Mouse (Mus musculus) adrenal gland, postnatal 10 days (tissue): ENCODE results near the gene B3gnt7. TPM values are rescaled to one million over a fixed set of nuclear protein-coding genes. Genes with fewer than 3 reads are reported as not detected.
A peak's percentile ranks its signal among the peaks of the same experiment; 100 is the strongest.

Source experiments
- DNase-seq: peaks from one replicate; pipeline ENCODE4 v3.0.0; 2021; ENCODE audit warnings: mixed read lengths
- microRNA-seq: library from miRNA; unstranded; fragments of <30 nt; microRNA quantifications from one replicate; pipeline ENCODE4 v1.2.0, GENCODE M21; 2021
- total RNA-seq, 2 experiments: library from RNA; stranded (reverse); gene quantifications; 2 replicates each; pipeline ENCODE4 v1.2.3; 2021

Gene B3gnt7
- total RNA-seq, 2 experiments from 2014 or later, result 0.36 to 0.55 TPM

GRCm38 (mm10) chr1:86343969-86344861 is 41.6 kb downstream of the B3gnt7 start:
- DNase-seq, result no peak

- no peak for DNase-seq
Measured at GRCm38 (mm10) chr1:86345069-86345468, 42.4 kb downstream of the B3gnt7 start.

- DNase-seq, result no peak
Measured at GRCm38 (mm10) chr1:86345956-86346355, 43.3 kb downstream of the B3gnt7 start.

- no peak for DNase-seq
Measured at GRCm38 (mm10) chr1:86346851-86347715, 44.5 kb downstream of the B3gnt7 start.

GRCm38 (mm10) chr1:86347716-86348045 is 45.0 kb downstream of the B3gnt7 start:
- no peak for DNase-seq

GRCm38 (mm10) chr1:86348083-86348482 is 45.5 kb downstream of the B3gnt7 start:
- DNase-seq, result no peak

- no peak for DNase-seq
Measured at GRCm38 (mm10) chr1:86348801-86349200, 46.2 kb downstream of the B3gnt7 start.

- DNase-seq, result no peak
Measured at GRCm38 (mm10) chr1:86349201-86349600, 46.6 kb downstream of the B3gnt7 start.

GRCm38 (mm10) chr1:86349696-86350095 is 47.1 kb downstream of the B3gnt7 start:
- DNase-seq, result peak; percentile 30

- DNase-seq, result no peak
Measured at GRCm38 (mm10) chr1:86350576-86350975, 47.9 kb downstream of the B3gnt7 start.

- DNase-seq, result peak; percentile 37
Measured at GRCm38 (mm10) chr1:86354186-86354585, 51.6 kb downstream of the B3gnt7 start.

Small RNAs within 50 kb of the gene (microRNA-seq; reads per million reads assigned to microRNA genes)
- 634 reads per million, percentile 67 among the genes with 10 or more reads in this experiment for gene mmu-mir-3535

Other genes starting within 250 kb of the B3gnt7 start
- gene Psmd1, start 238.4 kb upstream of the B3gnt7 start, total RNA-seq, result 100 to 1,000 TPM in 1 of 2 experiments, 10 to 100 TPM in 1; 95.2 to 101 TPM
- gene Htr2b, start 190.9 kb upstream of the B3gnt7 start, total RNA-seq, result under 1 TPM; 0.21 to 0.27 TPM
- 1 to 10 TPM; 1.3 to 2.7 TPM for gene Gm21972, start 169.2 kb upstream of the B3gnt7 start, total RNA-seq
- gene Armc9, start 148.1 kb upstream of the B3gnt7 start, total RNA-seq, result 10 to 100 TPM in 1 of 2 experiments, 1 to 10 TPM in 1; 7.9 to 10.9 TPM
- gene Ncl, start 56.6 kb downstream of the B3gnt7 start, total RNA-seq, result 100 to 1,000 TPM; 242 to 251 TPM
- gene Nmur1, start 123.4 kb downstream of the B3gnt7 start, total RNA-seq, result not detected
- not detected for gene Tex44, start 123.5 kb downstream of the B3gnt7 start, total RNA-seq
- 100 to 1,000 TPM; 804 to 831 TPM for gene Ptma, start 223.9 kb downstream of the B3gnt7 start, total RNA-seq